Mouse (Mus musculus) G1E (cell line): ENCODE measurements around the gene Hnrnpul2.

Source experiments
- CTCF ChIP-seq: IDR thresholded peaks from 2 replicates; pipeline ENCODE4 v1.5.1; 2012; ENCODE audit warnings: low read depth, low read length, inconsistent platforms, mixed read lengths
- GATA1 ChIP-seq: IDR thresholded peaks from 2 replicates; pipeline ENCODE4 v1.6.1; 2012; ENCODE audit warnings: borderline replicate concordance, low read length, inconsistent platforms, mixed read lengths
- GATA2 ChIP-seq: IDR thresholded peaks from 2 replicates; pipeline ENCODE4 v1.6.1; 2012; ENCODE audit warnings: low read depth, low read length, inconsistent platforms, borderline replicate concordance
- TAL1 ChIP-seq: conservative IDR thresholded peaks from 2 replicates; pipeline ENCODE4 v1.6.1; 2012; ENCODE audit warnings: low read depth, low read length, inconsistent platforms, mixed read lengths

- no peak for TF ChIP-seq CTCF
- TF ChIP-seq GATA1 = no peak
- TF ChIP-seq GATA2 = no peak
- TF ChIP-seq TAL1 = no peak
These were observed 46.4 kb upstream of the Hnrnpul2 start for GRCm38 (mm10) chr19:8773409-8773808.
